Mouse (Mus musculus) limb, embryonic 14.5 days (tissue): ENCODE data around the gene Cfb. TPM values are rescaled to one million over a fixed set of nuclear protein-coding genes. Genes with fewer than 3 reads are reported as not detected.

Experiments used
- ATAC-seq: fragments of 200-750 bp; cut with Nextera tagmentation; 2 replicates; pipeline ENCODE4 v1.8.0; 2017; ENCODE audit warnings: low read depth, moderate number of reproducible peaks, moderate TSS enrichment; ENCODE audit not compliant: low FRiP score
- DNase-seq: peaks from one replicate; pipeline ENCODE4 v3.0.0-alpha.2; 2015; ENCODE audit warnings: low spot score
- H3K27ac ChIP-seq: fragments of 300-500 bp; sonication (generic); replicated peaks from 2 replicates; pipeline ENCODE4 v1.5.1; 2014; ENCODE audit warnings: low read depth, mild to moderate bottlenecking, low read length, moderate library complexity, mixed read lengths
- H3K27me3 ChIP-seq: fragments of 300-500 bp; sonication (generic); 2 replicates; pipeline ENCODE4 v1.6.1; 2014; ENCODE audit warnings: low read length, mixed read lengths; ENCODE audit not compliant: control insufficient read depth, insufficient read depth
- H3K36me3 ChIP-seq: fragments of 300-500 bp; sonication (generic); 2 replicates; pipeline ENCODE4 v1.6.1; 2014; ENCODE audit warnings: mild to moderate bottlenecking, low read length, moderate library complexity, mixed read lengths; ENCODE audit not compliant: control insufficient read depth, insufficient read depth
- H3K4me1 ChIP-seq: fragments of 300-500 bp; sonication (generic); 2 replicates; pipeline ENCODE4 v1.6.1; 2014; ENCODE audit warnings: antibody characterized with exemption, low read length, mixed read lengths; ENCODE audit not compliant: control insufficient read depth, insufficient read depth
- H3K4me2 ChIP-seq: fragments of 300-500 bp; sonication (generic); replicated peaks from 2 replicates; pipeline ENCODE4 v1.6.1; 2014; ENCODE audit warnings: low read depth, mild to moderate bottlenecking, low read length, moderate library complexity; ENCODE audit not compliant: severe bottlenecking
- H3K4me3 ChIP-seq: fragments of 300-500 bp; sonication (generic); replicated peaks from 2 replicates; pipeline ENCODE4 v1.5.1; 2014; ENCODE audit warnings: low read length
- H3K9ac ChIP-seq: fragments of 300-500 bp; sonication (generic); 2 replicates; pipeline ENCODE4 v1.6.1; 2014; ENCODE audit warnings: mild to moderate bottlenecking, low read depth, low read length, moderate library complexity; ENCODE audit not compliant: severe bottlenecking
- H3K9me3 ChIP-seq: fragments of 300-500 bp; sonication (generic); 2 replicates; pipeline ENCODE4 v1.6.1; 2016; ENCODE audit warnings: low read length; ENCODE audit not compliant: control insufficient read depth
- POLR2A ChIP-seq: fragments of 200-500 bp; IDR thresholded peaks from 2 replicates; pipeline ENCODE4 v1.8.0; 2012; ENCODE audit warnings: inconsistent platforms, mild to moderate bottlenecking, moderate library complexity, borderline replicate concordance; ENCODE audit not compliant: insufficient read depth, insufficient read length; ENCODE audit errors: extremely low read depth
- WGBS: fragments of 180-500 bp; shearing (Covaris S2); extraction: QIAGEN DNeasy Blood & Tissue Kit; methylation state at CpG from one replicate; pipeline ENCODE4 v1.1.7; 2014; 5-methylcytosine and 5-hydroxymethylcytosine counted together
- microRNA-seq: library from miRNA; unstranded; fragments of <30 nt; microRNA quantifications from one replicate; pipeline ENCODE4, GENCODE M21; 2016
- polyA plus RNA-seq, 2 experiments: library from polyadenylated mRNA; depleted of rRNA in 1 of 2; stranded (reverse) in 1 of 2; unstranded in 1 of 2; fragments of >200 nt; fragmentation: Nextera tagmentation in 1 of 2; extraction: Ambion mirVana in 1 of 2; gene quantifications; 2 replicates each; pipeline versions ENCODE4 v1.2.1 to v1.2.3; 2012 to 2014

Gene Cfb
- polyA plus RNA-seq, 2 experiments, result 0.88 to 1.6 TPM

GRCm38 (mm10) chr17:34808599-34809205 is 53.6 kb downstream of the Cfb start:
- Histone ChIP-seq H3K4me1 (no peaks in the 10 kb centered on the region), H3K9ac (no peak overlapping the region), H3K27ac (no peak overlapping the region), H3K9me3 (no peaks in the 10 kb centered on the region), H3K4me3 (no peak overlapping the region), H3K36me3 (no peaks in the 10 kb centered on the region), H3K27me3 (no peaks in the 10 kb centered on the region), H3K4me2 (no peak overlapping the region)
- 84% methylated on average over 6 of the region's 6 CpGs for WGBS
- no peak for TF ChIP-seq POLR2A
- no peak for DNase-seq
- no peak for ATAC-seq

- WGBS, result 72% methylated on average over 3 of the region's 3 CpGs
- no peak overlapping the region for H3K4me3 ChIP-seq
- no peak for TF ChIP-seq POLR2A
- no peak overlapping the region for H3K9ac ChIP-seq
- no peaks in the 10 kb centered on the region for H3K4me1 ChIP-seq
- ATAC-seq (no peak), DNase-seq (no peak)
- H3K9me3 ChIP-seq, result no peaks in the 10 kb centered on the region
- H3K4me2 ChIP-seq, result no peak overlapping the region
- H3K27me3 ChIP-seq, result no peaks in the 10 kb centered on the region
- no peak overlapping the region for H3K27ac ChIP-seq
- H3K36me3 ChIP-seq, result no peaks in the 10 kb centered on the region
These were observed 55.1 kb downstream of the Cfb start for GRCm38 (mm10) chr17:34807176-34807575.

Small RNA genes within 50 kb of the gene (microRNA-seq; reads per million reads assigned to microRNA genes)
- gene Mir6970, result 0.92 reads per million
- gene Mir6971, result 0.92 reads per million
- not detected for gene Mir6972

Other genes starting within 250 kb of the Cfb start
Only the 30 nearest of the 36 such genes appear.
- 5.1 TPM in 2 replicates for gene Fkbpl, start 217.8 kb downstream of the Cfb start, polyA plus RNA-seq (2012; rRNA removed)
- gene Fkbpl, start 217.8 kb downstream of the Cfb start, polyA plus RNA-seq (2014; fragmentation: Nextera tagmentation; extraction: Ambion mirVana), result 11.9 and 12.5 TPM in 2 replicates
- gene Atf6b, start 215.4 kb downstream of the Cfb start, polyA plus RNA-seq (2012; rRNA removed), result 104 and 121 TPM in 2 replicates
- 68.3 and 80.9 TPM in 2 replicates for gene Atf6b, start 215.4 kb downstream of the Cfb start, polyA plus RNA-seq (2014; fragmentation: Nextera tagmentation; extraction: Ambion mirVana)
- gene Tnxb, start 192.0 kb downstream of the Cfb start, polyA plus RNA-seq (2012; rRNA removed), result 4.5 and 5.4 TPM in 2 replicates
- gene Tnxb, start 192.0 kb downstream of the Cfb start, polyA plus RNA-seq (2014; fragmentation: Nextera tagmentation; extraction: Ambion mirVana), result 1.5 and 2.0 TPM in 2 replicates
- gene C4b, start 118.6 kb downstream of the Cfb start, polyA plus RNA-seq (2012; rRNA removed), result 3.2 and 4.3 TPM in 2 replicates
- 0.53 and 1.3 TPM in 2 replicates for gene C4b, start 118.6 kb downstream of the Cfb start, polyA plus RNA-seq (2014; fragmentation: Nextera tagmentation; extraction: Ambion mirVana)
- gene Cyp21a1, start 58.0 kb downstream of the Cfb start, polyA plus RNA-seq (2012; rRNA removed), result 0.25 and 0.68 TPM in 2 replicates
- 0.17 and 0.33 TPM in 2 replicates for gene Cyp21a1, start 58.0 kb downstream of the Cfb start, polyA plus RNA-seq (2014; fragmentation: Nextera tagmentation; extraction: Ambion mirVana)
- 46.4 and 46.5 TPM in 2 replicates for gene Stk19, start 25.6 kb downstream of the Cfb start, polyA plus RNA-seq (2012; rRNA removed)
- gene Stk19, start 25.6 kb downstream of the Cfb start, polyA plus RNA-seq (2014; fragmentation: Nextera tagmentation; extraction: Ambion mirVana), result 23.9 and 26.8 TPM in 2 replicates
- gene Dxo, start 25.5 kb downstream of the Cfb start, polyA plus RNA-seq (2012; rRNA removed), result 87.6 and 98.9 TPM in 2 replicates
- gene Dxo, start 25.5 kb downstream of the Cfb start, polyA plus RNA-seq (2014; fragmentation: Nextera tagmentation; extraction: Ambion mirVana), result 52.6 and 59.9 TPM in 2 replicates
- gene Skiv2l, start 12.3 kb downstream of the Cfb start, polyA plus RNA-seq (2012; rRNA removed), result 75.8 and 99.4 TPM in 2 replicates
- 43.5 and 45.0 TPM in 2 replicates for gene Skiv2l, start 12.3 kb downstream of the Cfb start, polyA plus RNA-seq (2014; fragmentation: Nextera tagmentation; extraction: Ambion mirVana)
- gene Nelfe, start 12.1 kb downstream of the Cfb start, polyA plus RNA-seq (2012; rRNA removed), result 56.4 and 92.2 TPM in 2 replicates
- 101 and 111 TPM in 2 replicates for gene Nelfe, start 12.1 kb downstream of the Cfb start, polyA plus RNA-seq (2014; fragmentation: Nextera tagmentation; extraction: Ambion mirVana)
- gene Zbtb12, start 17.0 kb upstream of the Cfb start, polyA plus RNA-seq (2012; rRNA removed), result 44.3 and 52.0 TPM in 2 replicates
- gene Zbtb12, start 17.0 kb upstream of the Cfb start, polyA plus RNA-seq (2014; fragmentation: Nextera tagmentation; extraction: Ambion mirVana), result 1.4 and 1.5 TPM in 2 replicates
- not detected in 2 replicates for gene Gm20547, start 19.5 kb upstream of the Cfb start, polyA plus RNA-seq (2012; rRNA removed)
- not detected in 2 replicates for gene Gm20547, start 19.5 kb upstream of the Cfb start, polyA plus RNA-seq (2014; fragmentation: Nextera tagmentation; extraction: Ambion mirVana)
- gene C2, start 35.7 kb upstream of the Cfb start, polyA plus RNA-seq (2012; rRNA removed), result 4.7 and 5.1 TPM in 2 replicates
- 3.9 and 4.9 TPM in 2 replicates for gene C2, start 35.7 kb upstream of the Cfb start, polyA plus RNA-seq (2014; fragmentation: Nextera tagmentation; extraction: Ambion mirVana)
- gene Ehmt2, start 36.0 kb upstream of the Cfb start, polyA plus RNA-seq (2012; rRNA removed), result 232 and 297 TPM in 2 replicates
- gene Ehmt2, start 36.0 kb upstream of the Cfb start, polyA plus RNA-seq (2014; fragmentation: Nextera tagmentation; extraction: Ambion mirVana), result 72.8 and 80.6 TPM in 2 replicates
- 0.09 and 0.10 TPM in 2 replicates for gene Slc44a4, start 51.9 kb upstream of the Cfb start, polyA plus RNA-seq (2012; rRNA removed)
- not detected in 2 replicates for gene Slc44a4, start 51.9 kb upstream of the Cfb start, polyA plus RNA-seq (2014; fragmentation: Nextera tagmentation; extraction: Ambion mirVana)
- 19.3 and 26.5 TPM in 2 replicates for gene Neu1, start 68.7 kb upstream of the Cfb start, polyA plus RNA-seq (2012; rRNA removed)
- 18.2 and 18.4 TPM in 2 replicates for gene Neu1, start 68.7 kb upstream of the Cfb start, polyA plus RNA-seq (2014; fragmentation: Nextera tagmentation; extraction: Ambion mirVana)
- gene Hspa1b, start 96.7 kb upstream of the Cfb start, polyA plus RNA-seq (2012; rRNA removed), result 22.8 and 25.6 TPM in 2 replicates
- 1.6 and 2.2 TPM in 2 replicates for gene Hspa1b, start 96.7 kb upstream of the Cfb start, polyA plus RNA-seq (2014; fragmentation: Nextera tagmentation; extraction: Ambion mirVana)
- gene Gm20481, start 107.4 kb upstream of the Cfb start, polyA plus RNA-seq (2012; rRNA removed), result not detected in 2 replicates
- gene Gm20481, start 107.4 kb upstream of the Cfb start, polyA plus RNA-seq (2014; fragmentation: Nextera tagmentation; extraction: Ambion mirVana), result not detected in 2 replicates
- gene Hspa1a, start 109.6 kb upstream of the Cfb start, polyA plus RNA-seq (2012; rRNA removed), result 6.5 and 7.1 TPM in 2 replicates
- gene Hspa1a, start 109.6 kb upstream of the Cfb start, polyA plus RNA-seq (2014; fragmentation: Nextera tagmentation; extraction: Ambion mirVana), result 9.5 and 9.6 TPM in 2 replicates
- 0.44 and 0.47 TPM in 2 replicates for gene Hspa1l, start 110.2 kb upstream of the Cfb start, polyA plus RNA-seq (2012; rRNA removed)
- 0.85 and 1.4 TPM in 2 replicates for gene Hspa1l, start 110.2 kb upstream of the Cfb start, polyA plus RNA-seq (2014; fragmentation: Nextera tagmentation; extraction: Ambion mirVana)
- gene Lsm2, start 119.3 kb upstream of the Cfb start, polyA plus RNA-seq (2012; rRNA removed), result 186 and 233 TPM in 2 replicates
- gene Lsm2, start 119.3 kb upstream of the Cfb start, polyA plus RNA-seq (2014; fragmentation: Nextera tagmentation; extraction: Ambion mirVana), result 170 and 178 TPM in 2 replicates
- 163 and 216 TPM in 2 replicates for gene Vars, start 138.5 kb upstream of the Cfb start, polyA plus RNA-seq (2012; rRNA removed)
- gene Vars, start 138.5 kb upstream of the Cfb start, polyA plus RNA-seq (2014; fragmentation: Nextera tagmentation; extraction: Ambion mirVana), result 88.3 and 100 TPM in 2 replicates
- 0.64 and 0.85 TPM in 2 replicates for gene Vwa7, start 154.1 kb upstream of the Cfb start, polyA plus RNA-seq (2012; rRNA removed)
- 0.11 and 0.15 TPM in 2 replicates for gene Vwa7, start 154.1 kb upstream of the Cfb start, polyA plus RNA-seq (2014; fragmentation: Nextera tagmentation; extraction: Ambion mirVana)
- gene Sapcd1, start 165.5 kb upstream of the Cfb start, polyA plus RNA-seq (2012; rRNA removed), result 12.0 and 15.2 TPM in 2 replicates
- gene Sapcd1, start 165.5 kb upstream of the Cfb start, polyA plus RNA-seq (2014; fragmentation: Nextera tagmentation; extraction: Ambion mirVana), result 12.5 and 13.7 TPM in 2 replicates
- gene Msh5, start 184.2 kb upstream of the Cfb start, polyA plus RNA-seq (2012; rRNA removed), result 6.4 and 6.5 TPM in 2 replicates
- 3.4 and 3.5 TPM in 2 replicates for gene Msh5, start 184.2 kb upstream of the Cfb start, polyA plus RNA-seq (2014; fragmentation: Nextera tagmentation; extraction: Ambion mirVana)
- gene Clic1, start 187.4 kb upstream of the Cfb start, polyA plus RNA-seq (2012; rRNA removed), result 229 and 236 TPM in 2 replicates
- gene Clic1, start 187.4 kb upstream of the Cfb start, polyA plus RNA-seq (2014; fragmentation: Nextera tagmentation; extraction: Ambion mirVana), result 103 and 108 TPM in 2 replicates
- gene Ddah2, start 196.5 kb upstream of the Cfb start, polyA plus RNA-seq (2012; rRNA removed), result 271 and 326 TPM in 2 replicates
- gene Ddah2, start 196.5 kb upstream of the Cfb start, polyA plus RNA-seq (2014; fragmentation: Nextera tagmentation; extraction: Ambion mirVana), result 358 and 403 TPM in 2 replicates
- gene Ly6g6c, start 202.9 kb upstream of the Cfb start, polyA plus RNA-seq (2012; rRNA removed), result 3.4 and 5.5 TPM in 2 replicates
- 10.4 and 22.3 TPM in 2 replicates for gene Ly6g6c, start 202.9 kb upstream of the Cfb start, polyA plus RNA-seq (2014; fragmentation: Nextera tagmentation; extraction: Ambion mirVana)
- 0.45 and 0.47 TPM in 2 replicates for gene Mpig6b, start 203.7 kb upstream of the Cfb start, polyA plus RNA-seq (2012; rRNA removed)
- gene Mpig6b, start 203.7 kb upstream of the Cfb start, polyA plus RNA-seq (2014; fragmentation: Nextera tagmentation; extraction: Ambion mirVana), result 0.64 and 1.3 TPM in 2 replicates
- 14.2 and 14.8 TPM in 2 replicates for gene Ly6g6e, start 214.4 kb upstream of the Cfb start, polyA plus RNA-seq (2012; rRNA removed)
- 18.0 and 28.4 TPM in 2 replicates for gene Ly6g6e, start 214.4 kb upstream of the Cfb start, polyA plus RNA-seq (2014; fragmentation: Nextera tagmentation; extraction: Ambion mirVana)
- 1.3 and 2.3 TPM in 2 replicates for gene Ly6g6d, start 215.5 kb upstream of the Cfb start, polyA plus RNA-seq (2012; rRNA removed)
- gene Ly6g6d, start 215.5 kb upstream of the Cfb start, polyA plus RNA-seq (2014; fragmentation: Nextera tagmentation; extraction: Ambion mirVana), result 2.0 TPM in 1 of 2 replicates, not detected in the other